Comparison of ENCODE assay signal across 9 mouse cellular contexts in the genomic region with DNA sequence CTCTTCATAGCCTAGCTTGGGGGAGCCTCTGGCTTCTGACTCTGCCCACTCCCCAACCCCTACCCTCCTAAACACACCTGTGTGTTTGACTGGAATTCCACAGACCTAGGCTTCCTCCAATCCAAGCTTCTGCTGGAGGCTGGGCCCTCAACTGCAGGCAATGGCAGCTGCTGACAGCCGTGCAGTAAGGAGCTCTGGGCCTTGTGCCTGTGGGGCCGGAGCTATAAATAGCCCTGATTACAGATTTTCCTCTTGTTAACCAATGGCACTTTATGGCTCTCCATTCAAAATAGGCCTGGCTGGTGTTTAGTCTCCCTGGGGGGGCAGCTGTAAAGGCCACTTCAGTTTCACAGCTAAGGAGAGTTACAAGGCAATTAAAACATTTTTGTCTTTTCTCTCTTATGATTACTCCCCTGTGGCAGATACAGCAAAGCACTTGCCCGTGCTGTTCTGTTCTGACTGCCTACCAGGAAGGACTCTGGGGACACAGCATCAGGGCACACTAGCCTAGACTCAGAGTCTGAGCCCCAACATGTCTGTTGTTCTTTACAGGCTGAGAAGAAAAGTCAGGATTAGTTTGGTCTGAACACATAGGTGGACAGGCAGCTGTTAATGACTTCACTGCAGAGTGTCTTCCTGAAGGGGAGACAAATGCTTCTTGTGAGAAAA. TPM values are rescaled to one million over a fixed set of nuclear protein-coding genes. Genes with fewer than 3 reads are reported as not detected.
A peak's percentile ranks its signal among the peaks of the same experiment; 100 is the strongest.
DNase-seq lines count a peak whose midpoint lies in the region; ATAC-seq and TF ChIP-seq lines count a peak whose summit lies in the region.
"Had no signal": no experiment of that assay in that cellular context is flagged by ENCODE, and none has a peak within 500 bp of the region (broad histone marks: within the 10 kb centered on the region; RNA-seq: fewer than 3 reads in every experiment).

No protein-coding gene starts in this region.

- H3K27ac ChIP-seq in embryonic facial prominence, embryonic 15.5 days (replicated peaks) = no peak overlapping the region; the same call in 1 of the 2 replicates
- H3K27ac ChIP-seq in heart, postnatal 0 days (ENCODE audit: low read depth) = peak overlapping the region; percentile 69
- H3K27ac ChIP-seq: macrophage had no signal

- TF ChIP-seq CTCF in heart, postnatal 0 days (IDR thresholded peaks at IDR 0.05; ENCODE audit: low read depth) = no peak

- no peaks in the 10 kb centered on the region for H3K36me3 ChIP-seq in embryonic facial prominence, embryonic 15.5 days
- H3K36me3 ChIP-seq in heart, postnatal 0 days (replicated peaks; ENCODE audit: control insufficient read depth, insufficient read depth, low read length) = no peaks in the 10 kb centered on the region

- no peak overlapping the region for H3K4me3 ChIP-seq in embryonic facial prominence, embryonic 15.5 days (replicated peaks)
- H3K4me3 ChIP-seq in heart, postnatal 0 days (ENCODE audit: low read depth, low read length) = no peak overlapping the region

- no peak overlapping the region for H3K4me2 ChIP-seq in embryonic facial prominence, embryonic 15.5 days (replicated peaks)
- H3K4me2 ChIP-seq in heart, postnatal 0 days (ENCODE audit: low read depth, low read length) = no peak overlapping the region

- H3K4me1 ChIP-seq in embryonic facial prominence, embryonic 15.5 days = peaks cover 24% of the 10 kb centered on the region
- H3K4me1 ChIP-seq in heart, postnatal 0 days (ENCODE audit: control insufficient read depth, insufficient read depth) = 0 out of 2 replicates have a peak, but pooled peaks cover 4% of the 10 kb centered on the region

- DNase-seq in cerebellum, postnatal 10 days = peak; percentile 26 to 30
- no peak for DNase-seq in cerebellum, adult 18-20 months
- DNase-seq in heart, postnatal 0 days (ENCODE audit: low spot score) = peak; percentile 87
- DNase-seq in lung, postnatal 10 days = peak; percentile 65
- DNase-seq in left cerebral cortex, postnatal 4 days = no peak
- no peak for DNase-seq in thymus, postnatal 4 days
- DNase-seq in cerebellum, postnatal 36 days = no peak

- no peak for TF ChIP-seq EP300 in heart, postnatal 0 days (IDR thresholded peaks at IDR 0.05; ENCODE audit: low read depth)

- H3K9ac ChIP-seq in embryonic facial prominence, embryonic 15.5 days = no peak overlapping the region
- no peak overlapping the region for H3K9ac ChIP-seq in heart, postnatal 0 days (replicated peaks; ENCODE audit: low read depth, low read length)

- ATAC-seq in embryonic facial prominence, embryonic 15.5 days (ENCODE audit: insufficient number of reproducible peaks, low FRiP score, low TSS enrichment, low read depth) = peak; percentile 27
- peak; percentile 85 for ATAC-seq in heart, postnatal 0 days (ENCODE audit: insufficient read depth, low read depth)

- WGBS in embryonic facial prominence, embryonic 15.5 days = 20% methylated on average over 3 of the region's 3 CpGs
- WGBS in heart, postnatal 0 days = 13% methylated on average over 3 of the region's 3 CpGs

- intact Hi-C loops in left cerebral cortex, postnatal 4 days (cut with DNase I) = loop anchor here (10.0 kb wide), 1 partner anchor 322 kb away; no protein-coding TSS in a partner anchor

- H3K9me3 ChIP-seq in embryonic facial prominence, embryonic 15.5 days (replicated peaks) = no peaks in the 10 kb centered on the region
- H3K9me3 ChIP-seq in heart, postnatal 0 days (replicated peaks; ENCODE audit: control insufficient read depth, low read length) = no peaks in the 10 kb centered on the region

- H3K27me3 ChIP-seq in embryonic facial prominence, embryonic 15.5 days = no peaks in the 10 kb centered on the region
- H3K27me3 ChIP-seq in heart, postnatal 0 days (ENCODE audit: control insufficient read depth, insufficient read depth, low read length) = no peaks in the 10 kb centered on the region

RNA-seq across cellular contexts. Expression of a gene that starts 43.5 kb away (rescaled TPM):
- 1.1 and 1.2 TPM in 2 replicates for polyA plus RNA-seq in embryonic facial prominence, embryonic 15.5 days (2015; fragmentation: Nextera tagmentation; extraction: Ambion mirVana)
- 0.04 and 0.73 TPM in 2 replicates for total RNA-seq in heart, postnatal 0 days (2014; rRNA removed; ENCODE audit: low replicate concordance)
- polyA plus RNA-seq in heart, postnatal 0 days (2015; fragmentation: Nextera tagmentation; extraction: Ambion mirVana) = 0.15 and 0.31 TPM in 2 replicates
- total RNA-seq in left cerebral cortex, postnatal 4 days (2021) = under 1 TPM; 0.48 to 0.52 TPM
- polyA plus RNA-seq: macrophage had no signal

Comparison
In these comparisons a context has a peak if more than half of its experiments do, and no peak if none do; other contexts are left out.
1. DNase-seq: peak in cerebellum, postnatal 10 days (2 of 2), heart, postnatal 0 days (single experiment) and lung, postnatal 10 days (single experiment); none in cerebellum, adult 18-20 months (0 of 2), left cerebral cortex, postnatal 4 days (single experiment), thymus, postnatal 4 days (single experiment) and cerebellum, postnatal 36 days (0 of 2).